Mouse (Mus musculus) myocyte (in vitro differentiated cells): ENCODE measurements around the gene Obsl1.

Experiments used
- E2F4 ChIP-seq: IDR thresholded peaks from one replicate; pipeline ENCODE4 v1.6.1; 2011; ENCODE audit warnings: mild to moderate bottlenecking, control low read depth, moderate library complexity; ENCODE audit not compliant: insufficient read depth
- MAX ChIP-seq: IDR thresholded peaks from one replicate; pipeline ENCODE4 v1.6.1; 2011; ENCODE audit warnings: low read depth, mild to moderate bottlenecking, control low read depth
- MYOD1 ChIP-seq, 3 experiments: IDR thresholded peaks; one replicate each; pipeline ENCODE4 v1.6.1; 2011; ENCODE audit warnings: control low read depth in 2 of 3, low read depth in 2 of 3, mild to moderate bottlenecking in 2 of 3, moderate library complexity in 1 of 3; ENCODE audit not compliant: insufficient read length in 2 of 3, control insufficient read depth in 1 of 3
- MYOG ChIP-seq, 3 experiments: IDR thresholded peaks; one replicate each; pipeline ENCODE4 v1.6.1; 2011; ENCODE audit warnings: control low read depth in 2 of 3, low read depth in 2 of 3, mild to moderate bottlenecking in 2 of 3; ENCODE audit not compliant: insufficient read length in 2 of 3, control insufficient read depth in 1 of 3, insufficient read depth in 1 of 3
- POLR2A ChIP-seq: IDR thresholded peaks from one replicate; pipeline ENCODE4 v1.6.1; 2011; ENCODE audit warnings: low read depth, mild to moderate bottlenecking, control low read depth, moderate library complexity; ENCODE audit not compliant: insufficient read length
- POLR2AphosphoS2 ChIP-seq: IDR thresholded peaks from one replicate; pipeline ENCODE4 v1.6.1; 2011; ENCODE audit warnings: low read depth, control low read depth; ENCODE audit not compliant: insufficient read length
- TCF3 ChIP-seq: IDR thresholded peaks from one replicate; pipeline ENCODE4 v1.6.1; 2011; ENCODE audit warnings: low read depth, control low read depth; ENCODE audit not compliant: insufficient read length
- USF1 ChIP-seq: IDR thresholded peaks from one replicate; pipeline ENCODE4 v1.6.1; 2011; ENCODE audit warnings: low read depth, mild to moderate bottlenecking, control low read depth, moderate library complexity

DNA sequence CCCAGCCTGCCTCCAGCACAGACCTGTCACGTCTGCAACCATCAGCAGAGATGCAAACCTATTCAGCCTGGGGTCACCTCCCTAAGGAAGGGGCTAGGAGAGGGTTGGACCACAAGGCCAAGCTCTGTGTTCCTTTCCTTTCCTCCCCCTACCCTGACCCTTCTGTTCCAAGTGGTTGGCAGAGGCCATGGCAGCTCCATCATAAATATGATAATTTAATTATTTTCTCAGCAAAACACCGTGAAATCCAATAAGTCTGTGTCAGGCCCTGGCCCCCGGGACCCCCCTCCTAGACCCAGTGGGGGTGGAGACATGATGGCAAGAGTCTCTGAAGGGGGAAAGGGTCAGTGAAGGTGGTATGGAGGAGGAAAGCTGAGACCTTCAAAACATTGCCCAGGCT is 62.0 kb downstream of the Obsl1 start:
- TF ChIP-seq POLR2A (no peak), E2F4 (no peak), USF1 (no peak), MAX (no peak), MYOD1 (IDR thresholded peaks at IDR 0.05; ENCODE audit: control insufficient read depth in 1 of 3, insufficient read length in 2 of 3, low read depth in 2 of 3) (no peak), POLR2AphosphoS2 (no peak), TCF3 (no peak), MYOG (IDR thresholded peaks at IDR 0.05; ENCODE audit: control insufficient read depth in 1 of 3, insufficient read depth in 1 of 3, insufficient read length in 2 of 3, low read depth in 2 of 3) (no peak)
